Mouse (Mus musculus) embryo, embryonic 10.5 days (tissue): ENCODE data around the gene Hmga2.
"Not testable (repeated sequence)": the region's sequence is repeated elsewhere in the genome, so short reads cannot be mapped to it uniquely, and the experiment has no call there.

Source experiments
- DNase-seq: peaks from one replicate; pipeline ENCODE4 v3.0.0-alpha.2; 2015; ENCODE audit warnings: low spot score

The Hmga2 gene

DNA sequence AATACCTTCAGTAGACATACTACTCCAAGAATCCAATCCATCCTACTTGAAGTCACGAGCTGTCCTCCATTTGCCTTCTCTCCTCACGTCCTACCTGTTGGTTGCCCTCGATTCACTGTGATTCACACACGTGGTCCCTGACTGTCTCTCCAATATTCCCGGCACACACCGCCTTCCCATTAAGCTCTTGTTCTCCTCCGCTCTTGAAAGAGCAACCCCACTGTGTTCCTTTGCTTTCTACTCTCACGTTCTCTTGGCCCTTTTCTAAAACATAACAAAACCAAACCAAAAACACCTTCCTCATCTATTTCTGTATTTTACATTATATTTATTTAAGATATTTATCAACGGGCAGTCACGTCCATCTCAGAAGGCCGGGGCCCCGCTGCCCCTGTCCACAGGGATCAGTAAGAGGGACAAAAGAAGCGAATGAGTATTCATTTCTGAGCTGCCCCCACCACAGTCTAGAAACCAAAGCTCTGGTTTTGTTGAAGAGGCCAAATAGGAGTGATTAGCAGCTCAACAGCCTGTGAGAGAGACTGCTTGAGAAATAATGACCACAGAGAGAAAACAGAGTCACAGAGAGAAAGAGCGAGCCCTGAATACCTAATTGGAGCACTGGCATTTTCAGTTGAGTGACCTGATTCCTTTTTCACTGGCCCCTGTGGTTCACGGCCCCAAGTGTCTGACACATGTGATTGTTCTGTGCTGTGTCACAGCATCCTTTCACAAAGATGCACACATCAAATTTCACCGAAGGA, 131.5 kb downstream of the Hmga2 start:
- DNase-seq = peak; percentile 53

DNA sequence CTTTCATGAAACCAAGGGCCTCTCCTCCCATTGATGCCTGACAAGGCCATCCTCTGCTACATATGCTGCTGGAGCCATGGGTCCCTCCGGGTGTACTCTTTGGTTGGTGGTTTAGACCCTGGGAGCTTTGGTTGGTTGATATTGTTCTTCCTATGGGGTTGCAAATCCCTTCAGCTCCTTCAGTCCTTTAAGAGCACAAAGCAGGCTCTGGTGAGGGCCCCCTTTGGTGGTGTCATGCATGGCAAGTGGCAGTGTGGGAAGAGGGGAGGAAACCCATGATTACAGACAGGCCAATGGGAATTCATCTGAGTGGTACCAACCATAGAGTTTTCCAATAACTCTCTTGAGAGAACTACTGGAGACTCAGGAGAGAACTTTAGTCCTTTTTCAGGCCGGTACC, 136.4 kb downstream of the Hmga2 start:
- not testable (repeated sequence) for DNase-seq

DNA sequence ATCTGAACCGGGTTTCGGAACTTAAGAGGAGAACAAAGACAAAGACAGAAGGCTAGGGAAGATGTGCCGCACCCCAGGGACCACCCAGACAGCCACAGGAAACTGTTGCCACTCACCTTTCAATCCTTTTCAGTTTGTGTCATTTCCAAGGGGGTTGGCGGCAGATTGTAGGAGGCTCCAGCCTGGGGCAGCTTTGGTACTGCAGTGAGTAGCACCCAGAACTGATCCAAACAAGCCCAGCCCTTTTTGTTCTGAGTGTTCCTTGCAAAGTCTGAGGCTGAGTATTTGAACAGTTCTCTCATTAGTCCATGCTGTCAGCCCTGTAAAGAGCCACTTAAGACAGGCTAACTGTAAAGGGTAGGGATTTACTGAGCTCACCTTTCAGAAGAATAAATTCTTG, 136.9 kb downstream of the Hmga2 start:
- no peak for DNase-seq

DNA sequence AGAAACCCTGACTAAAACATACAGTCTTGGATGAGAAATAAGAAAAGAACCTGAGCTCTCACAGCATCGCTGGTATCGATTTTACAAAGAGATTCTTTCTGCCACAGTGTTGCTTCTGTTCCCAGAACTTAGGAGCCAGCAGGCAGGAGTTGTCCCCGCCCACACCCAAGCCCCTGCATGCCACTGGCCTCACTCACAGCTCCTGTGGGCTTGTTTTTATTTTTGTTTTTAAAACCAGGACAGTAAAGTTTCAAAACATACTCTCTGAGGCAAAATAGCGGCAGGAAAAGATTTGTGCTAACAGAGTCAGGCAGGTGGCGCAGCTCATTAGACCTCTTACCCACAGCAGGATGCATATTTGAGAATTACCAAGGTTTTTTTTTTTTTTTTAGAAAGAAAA, 137.4 kb downstream of the Hmga2 start:
- no peak for DNase-seq

DNA sequence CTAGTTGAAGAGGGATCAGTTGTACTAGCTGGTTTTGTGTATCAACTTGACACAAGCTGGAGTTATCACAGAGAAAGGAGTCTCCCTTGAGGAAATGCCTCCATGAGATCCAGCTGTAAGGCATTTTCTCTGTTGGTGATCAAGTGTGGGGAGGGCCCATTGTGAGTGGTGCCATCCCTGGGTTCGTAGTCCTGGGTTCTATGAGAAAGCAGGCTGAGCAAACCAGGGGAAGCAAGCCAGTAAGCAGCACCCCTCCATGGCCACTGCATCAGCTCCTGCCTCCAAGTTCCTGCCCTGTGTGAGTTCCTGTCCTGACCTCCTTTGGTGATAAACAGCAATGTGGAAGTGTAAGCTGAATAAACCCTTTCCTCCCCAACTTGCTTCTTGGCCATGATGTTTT, 137.8 kb downstream of the Hmga2 start:
- DNase-seq = not testable (repeated sequence)

DNA sequence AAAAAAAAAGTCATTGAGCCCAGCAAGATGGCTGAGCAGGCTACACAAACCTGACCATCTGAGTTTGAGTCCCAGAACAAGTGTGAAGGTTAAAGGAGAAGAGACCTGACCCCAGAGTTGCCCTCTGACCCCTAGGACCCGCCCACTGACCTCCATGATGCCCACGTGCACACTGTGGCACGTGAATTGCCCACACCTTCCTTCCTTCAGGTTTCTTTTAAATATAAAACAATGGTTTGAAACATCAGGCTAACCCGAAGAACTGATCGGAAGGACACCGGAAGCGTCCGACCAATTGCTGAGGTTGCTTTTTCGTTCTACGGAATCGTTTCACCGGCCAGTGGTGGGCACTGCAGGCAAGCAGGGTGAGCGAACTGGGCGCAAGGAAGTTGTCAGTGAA, 148.3 kb downstream of the Hmga2 start:
- no peak for DNase-seq

DNA sequence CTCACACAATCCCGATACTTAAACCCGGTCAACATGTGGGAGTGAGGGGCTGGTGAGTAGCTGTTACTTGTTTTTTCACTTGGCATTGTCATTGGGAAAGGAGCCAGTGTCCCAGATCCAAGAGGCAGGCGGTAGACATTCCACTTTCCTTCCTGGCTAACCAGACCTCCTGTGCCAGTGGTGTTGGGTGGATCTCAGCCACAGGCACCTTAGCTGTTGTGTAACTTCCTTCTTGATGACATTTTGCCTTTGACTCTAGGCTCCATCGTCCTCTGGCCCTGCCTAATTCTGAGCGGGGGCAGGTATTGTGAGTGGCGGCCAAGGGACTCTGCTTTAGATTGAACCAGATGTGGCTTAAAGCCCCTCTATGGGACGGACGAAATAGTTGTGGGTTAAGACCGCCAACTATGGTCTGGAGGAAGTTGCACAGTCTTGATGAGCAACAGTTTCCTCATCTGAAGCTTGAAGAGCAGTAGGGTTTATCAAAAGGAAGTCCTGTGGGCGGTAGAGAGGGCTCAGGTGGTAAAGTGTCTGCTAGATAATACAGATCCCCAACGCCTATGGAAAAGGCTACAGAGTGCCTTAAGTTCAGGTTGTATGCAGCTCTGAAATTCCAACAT, 152.6 kb downstream of the Hmga2 start:
- no peak for DNase-seq

DNA sequence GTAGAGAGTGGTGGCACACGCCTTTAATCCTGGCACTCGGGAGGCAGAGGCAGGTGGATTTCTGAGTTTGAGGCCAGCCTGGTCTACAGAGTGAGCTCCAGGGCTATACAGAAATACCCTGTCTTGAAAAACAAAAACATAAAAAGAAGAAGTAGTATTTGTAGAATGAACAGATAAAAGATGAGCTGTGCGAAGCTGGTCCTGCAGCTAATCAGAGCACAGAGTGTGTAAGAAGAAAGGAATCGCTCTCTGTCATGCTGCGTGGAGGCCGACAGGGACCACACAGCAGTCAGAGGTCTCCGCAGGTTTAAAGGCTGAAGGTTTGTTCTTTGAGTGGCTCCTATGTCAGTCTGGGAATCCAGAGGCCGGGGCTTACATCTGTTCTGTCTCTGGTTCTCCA, 153.5 kb downstream of the Hmga2 start:
- no peak for DNase-seq

DNA sequence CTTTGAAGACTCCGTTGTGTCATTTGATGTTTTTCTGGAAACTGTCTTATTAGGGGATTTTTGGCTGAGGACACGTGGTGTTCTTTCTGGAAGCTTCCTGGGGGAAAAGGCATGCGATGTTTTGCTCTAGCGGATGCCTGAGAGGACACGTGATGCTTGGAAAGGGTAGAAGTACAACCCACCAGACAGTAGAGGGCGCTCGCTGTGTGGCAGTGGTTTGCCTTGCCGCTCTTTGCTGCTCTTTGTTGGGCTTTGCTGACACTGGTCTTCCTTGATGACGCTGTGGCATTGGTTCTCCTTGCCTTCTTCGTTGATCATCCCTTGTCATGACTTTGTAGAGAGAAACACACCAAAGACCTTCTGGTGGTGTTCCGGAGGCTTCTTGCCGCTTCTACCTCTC, 156.7 kb downstream of the Hmga2 start:
- no peak for DNase-seq
